Mouse (Mus musculus) CH12.LX (cell line): ENCODE data around the gene Arhgef2. TPM values are rescaled to one million over a fixed set of nuclear protein-coding genes. Genes with fewer than 3 reads are reported as not detected.
A peak's percentile ranks its signal among the peaks of the same experiment; 100 is the strongest.
"Not testable (repeated sequence)": the region's sequence is repeated elsewhere in the genome, so short reads cannot be mapped to it uniquely, and the experiment has no call there.

Experiments
- DNase-seq: peaks from one replicate; pipeline ENCODE4 v3.0.0-alpha.2; 2013; ENCODE audit errors: extremely low read depth
- H3K27ac ChIP-seq: 2 replicates; pipeline ENCODE4 v1.5.1; 2012; ENCODE audit warnings: low read depth, mild to moderate bottlenecking, control low read depth, moderate library complexity; ENCODE audit not compliant: insufficient read depth
- H3K27me3 ChIP-seq: replicated peaks from 2 replicates; pipeline ENCODE3; 2012; ENCODE audit warnings: inconsistent platforms
- H3K36me3 ChIP-seq, 2 experiments: replicated peaks in 1 of 2; 2 replicates each; pipeline versions ENCODE3 to v1.6.1; 2012; ENCODE audit warnings: inconsistent platforms in 1 of 2, low read length in 1 of 2, mild to moderate bottlenecking in 1 of 2, mixed read lengths in 1 of 2, moderate library complexity in 1 of 2; ENCODE audit not compliant: control insufficient read depth in 1 of 2, insufficient read depth in 1 of 2
- H3K4me1 ChIP-seq, 2 experiments: 2 replicates each; pipeline ENCODE4 v1.6.1; 2012; ENCODE audit warnings: inconsistent platforms in 1 of 2, moderate library complexity in 1 of 2; ENCODE audit not compliant: insufficient read depth in 2 of 2, control insufficient read depth in 1 of 2
- H3K4me2 ChIP-seq: 2 replicates; pipeline ENCODE4 v1.6.1; 2012; ENCODE audit warnings: low read depth, mild to moderate bottlenecking, control low read depth; ENCODE audit not compliant: poor library complexity, insufficient read depth, severe bottlenecking
- H3K4me3 ChIP-seq, 3 experiments: fragments of 150-350 bp in 1 of 3; sonication (generic) in 1 of 3; replicated peaks in 1 of 3; 2 replicates each; pipeline versions ENCODE3 to v1.5.1; 2011 to 2012; ENCODE audit warnings: low read depth in 2 of 3, low read length in 2 of 3, mild to moderate bottlenecking in 2 of 3, moderate library complexity in 2 of 3, control low read depth in 1 of 3, improper control_type of control experiment in 1 of 3, inconsistent platforms in 1 of 3, mixed read lengths in 1 of 3; ENCODE audit not compliant: poor library complexity in 1 of 3
- H3K79me2 ChIP-seq: replicated peaks from 2 replicates; pipeline ENCODE4 v1.6.1; 2012; ENCODE audit warnings: mild to moderate bottlenecking, moderate library complexity; ENCODE audit not compliant: control insufficient read depth, poor library complexity, insufficient read depth, severe bottlenecking; ENCODE audit errors: extremely low read depth
- H3K9ac ChIP-seq: 2 replicates; pipeline ENCODE4 v1.6.1; 2012; ENCODE audit warnings: low read depth, mild to moderate bottlenecking, control low read depth, moderate library complexity; ENCODE audit not compliant: insufficient read depth
- H3K9me3 ChIP-seq: replicated peaks from 2 replicates; pipeline ENCODE3; 2012; ENCODE audit warnings: low read length, inconsistent platforms, mixed read lengths
- EP300 ChIP-seq: IDR thresholded peaks from 2 replicates; pipeline ENCODE4 v1.6.1; 2011; ENCODE audit warnings: low read length, improper control_type of control experiment
- ETS1 ChIP-seq: conservative IDR thresholded peaks from 2 replicates; pipeline ENCODE4 v1.6.1; 2012; ENCODE audit warnings: low read depth, mild to moderate bottlenecking, inconsistent platforms, low read length, improper control_type of control experiment, moderate library complexity
- GABPA ChIP-seq: IDR thresholded peaks from 2 replicates; pipeline ENCODE4 v1.6.1; 2012; ENCODE audit warnings: low read depth, low read length, improper control_type of control experiment, inconsistent platforms; ENCODE audit not compliant: insufficient replicate concordance
- JUND ChIP-seq: conservative IDR thresholded peaks from 2 replicates; pipeline ENCODE4 v1.6.1; 2011; ENCODE audit warnings: low read depth, low read length, improper control_type of control experiment
- MAX ChIP-seq: IDR thresholded peaks from 2 replicates; pipeline ENCODE4 v1.6.1; 2011; ENCODE audit warnings: low read length, improper control_type of control experiment
- MEF2A ChIP-seq: IDR thresholded peaks from 2 replicates; pipeline ENCODE4 v1.6.1; 2014; ENCODE audit warnings: low read depth, mild to moderate bottlenecking, inconsistent platforms, low read length, improper control_type of control experiment, borderline replicate concordance
- PAX5 ChIP-seq: IDR thresholded peaks from 2 replicates; pipeline ENCODE4 v1.6.1; 2012; ENCODE audit warnings: low read length, inconsistent platforms, mixed read lengths
- POLR2A ChIP-seq: IDR thresholded peaks from 2 replicates; pipeline ENCODE4 v1.6.1; 2011; ENCODE audit warnings: low read depth, mild to moderate bottlenecking, improper control_type of control experiment, low read length
- ZKSCAN1 ChIP-seq: IDR thresholded peaks from 2 replicates; pipeline ENCODE4 v1.6.1; 2012; ENCODE audit warnings: low read depth, inconsistent platforms, low read length, improper control_type of control experiment, borderline replicate concordance
- dilution Hi-C: fragments of 300-500 bp; cut with MboI; formaldehyde crosslinking; loops from 2 replicates; pipeline ENCODE4 v1.14.3; 2020; ENCODE audit warnings: low sequenced_read_pairs; ENCODE audit not compliant: extremely low pct_unique_long_range_greater_than_20kb, extremely low pct_ligation_motif_present
- in situ Hi-C: fragments of 300-500 bp; cut with MboI; formaldehyde crosslinking; loops from 3 replicates; pipeline ENCODE4 v1.14.3; 2019; ENCODE audit warnings: low sequenced_read_pairs, low pct_ligation_motif_present, low pct_unique_long_range_greater_than_20kb, mixed read lengths
- polyA plus RNA-seq: library from polyadenylated mRNA; unstranded; fragments of >175 nt; gene quantifications from 2 replicates; pipeline ENCODE4 v1.2.1, GENCODE M21; 2012; ENCODE audit warnings: low read depth; ENCODE audit not compliant: insufficient read length
- total RNA-seq, 2 experiments: library from RNA; depleted of rRNA; stranded (reverse); fragments of 300-350 nt in 1 of 2; fragments of >200 nt in 1 of 2; gene quantifications; 2 replicates each; pipeline ENCODE4 v1.2.3; 2012 to 2014

The Arhgef2 gene
- total RNA-seq (2012; rRNA removed) (40.0 and 43.9 TPM in 2 replicates), total RNA-seq (2014; rRNA removed) (15.0 and 18.5 TPM in 2 replicates), polyA plus RNA-seq (31.4 and 43.1 TPM in 2 replicates)

DNA sequence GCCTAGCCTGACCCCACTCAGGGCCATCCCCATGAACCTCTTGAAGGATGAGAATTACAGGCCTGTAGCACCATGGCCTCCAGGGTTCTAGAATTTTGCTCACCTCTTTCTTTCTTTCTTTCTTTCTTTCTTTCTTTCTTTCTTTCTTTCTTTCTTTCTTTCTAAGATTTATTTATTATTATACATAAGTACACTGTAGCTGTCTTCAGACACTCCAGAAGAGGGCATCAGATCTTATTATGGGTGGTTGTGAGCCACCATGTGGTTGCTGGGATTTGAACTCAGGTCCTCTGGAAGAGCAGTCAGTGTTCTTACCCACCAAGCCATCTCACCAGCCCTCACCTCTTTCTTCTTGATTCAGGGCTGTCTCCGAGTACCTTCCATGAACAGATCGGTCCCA is at the start of gene Arhgef2:
Gene Arhgef2, plus strand, starts transcription at position 301 of the 400 bp plus-strand sequence.
- H3K9ac ChIP-seq, H3K79me2 ChIP-seq, H3K9me3 ChIP-seq, H3K36me3 ChIP-seq, dilution Hi-C loops, H3K4me3 ChIP-seq, DNase-seq, H3K27me3 ChIP-seq, H3K27ac ChIP-seq: not testable (repeated sequence)
- H3K4me1 ChIP-seq = peaks cover 2 to 36% of the 10 kb centered on the region in 2 experiments; a peak in 2 of 4 replicates
- in situ Hi-C loops = loop anchor here (25.0 kb wide), 1 partner anchor 132 kb away; no protein-coding TSS in a partner anchor
- H3K4me2 ChIP-seq = peak within 1 kb of the TSS; percentile 64; the same call in 1 of the 2 replicates

GRCm38 (mm10) chr3:88556616-88557015 is 49.1 kb upstream of the Arhgef2 start:
- DNase-seq = no peak
- Histone ChIP-seq H3K9ac (no peak overlapping the region), H3K9me3 (no peaks in the 10 kb centered on the region), H3K79me2 (peaks cover 14% of the 10 kb centered on the region), H3K4me3 (no peak overlapping the region), H3K27ac (no peak overlapping the region), H3K36me3 (peaks cover 37 to 63% of the 10 kb centered on the region in 2 experiments), H3K27me3 (no peaks in the 10 kb centered on the region), H3K4me1 (peaks cover 7 to 21% of the 10 kb centered on the region in 2 experiments; a peak in 2 of 4 replicates), H3K4me2 (no peak overlapping the region)
- in situ Hi-C loops = loop anchor here (10.0 kb wide), 1 partner anchor 198 kb away; no protein-coding TSS in a partner anchor
- TF ChIP-seq ETS1 = no peak
- no peak for TF ChIP-seq MEF2A
- TF ChIP-seq GABPA = no peak
- TF ChIP-seq EP300 = no peak
- no peak for TF ChIP-seq MAX
- TF ChIP-seq POLR2A = no peak
- no peak for TF ChIP-seq JUND
- no peak for TF ChIP-seq PAX5
- dilution Hi-C loops = no loop called here

DNA sequence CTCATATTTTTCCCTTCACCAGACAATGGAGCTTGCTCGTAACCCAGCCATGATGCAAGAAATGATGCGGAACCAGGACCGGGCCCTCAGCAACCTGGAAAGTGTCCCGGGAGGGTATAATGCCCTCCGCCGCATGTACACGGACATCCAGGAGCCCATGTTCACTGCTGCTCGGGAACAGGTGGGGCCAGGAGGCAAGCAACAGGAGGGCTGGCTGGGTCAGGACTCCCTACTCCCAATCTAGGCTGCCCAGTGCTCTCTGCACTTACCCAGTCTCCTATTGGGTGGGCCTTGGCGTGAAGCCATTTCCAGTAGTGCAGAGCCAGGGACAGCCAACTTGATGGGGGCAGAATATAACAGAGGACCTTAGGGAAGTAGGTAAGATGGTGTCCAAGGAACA is 46.2 kb upstream of the Arhgef2 start:
- Histone ChIP-seq H3K9me3 (no peaks in the 10 kb centered on the region), H3K27me3 (no peaks in the 10 kb centered on the region), H3K4me2 (no peak overlapping the region), H3K27ac (no peak overlapping the region), H3K79me2 (peaks cover 9% of the 10 kb centered on the region), H3K4me3 (no peak overlapping the region), H3K36me3 (peaks cover 64 to 93% of the 10 kb centered on the region in 2 experiments), H3K4me1 (peaks cover 7 to 15% of the 10 kb centered on the region in 2 experiments; a peak in 2 of 4 replicates), H3K9ac (no peak overlapping the region)
- in situ Hi-C loops = loop anchor here (10.0 kb wide), 1 partner anchor 195 kb away; no protein-coding TSS in a partner anchor
- TF ChIP-seq ZKSCAN1 = no peak
- dilution Hi-C loops = no loop called here
- DNase-seq = no peak
